Mouse (Mus musculus): ENCODE data around the gene Nsd1. TPM values are rescaled to one million over a fixed set of nuclear protein-coding genes. Genes with fewer than 3 reads are reported as not detected.
"Not testable (repeated sequence)": the region's sequence is repeated elsewhere in the genome, so short reads cannot be mapped to it uniquely, and the experiment has no call there.

The Nsd1 gene
- total RNA-seq, 2 experiments from 2014 or later: 153 to 156 TPM

- DNase-seq (ENCODE audit: low spot score in 2 of 2): peak; percentile 92 to 93
These were observed 19.3 kb upstream of the Nsd1 start for GRCm38 (mm10) chr13:55190121-55190868.

GRCm38 (mm10) chr13:55191535-55191934, 18.0 kb upstream of the Nsd1 start:
- DNase-seq (ENCODE audit: low spot score in 2 of 2): no peak

DNA sequence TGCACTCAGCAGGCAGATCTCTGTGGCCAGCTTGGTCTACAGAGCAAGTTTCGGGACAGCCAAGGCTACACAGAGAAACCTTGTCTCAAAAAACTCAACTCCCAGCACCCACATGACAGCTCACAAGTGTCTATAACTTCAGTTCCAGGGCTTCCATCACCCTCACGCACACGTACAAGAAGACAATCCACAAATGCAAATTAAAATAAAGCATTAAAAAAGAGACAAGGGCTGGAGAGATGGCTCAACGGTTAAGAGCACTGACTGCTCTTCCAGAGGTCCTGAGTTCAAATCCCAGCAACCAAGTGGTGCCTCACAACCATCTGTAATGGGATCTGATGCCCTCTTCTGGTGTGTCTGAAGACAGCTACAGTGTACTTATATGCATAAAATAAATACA, 6.8 kb upstream of the Nsd1 start:
- not testable (repeated sequence) for DNase-seq (ENCODE audit: low spot score in 2 of 2)

DNA sequence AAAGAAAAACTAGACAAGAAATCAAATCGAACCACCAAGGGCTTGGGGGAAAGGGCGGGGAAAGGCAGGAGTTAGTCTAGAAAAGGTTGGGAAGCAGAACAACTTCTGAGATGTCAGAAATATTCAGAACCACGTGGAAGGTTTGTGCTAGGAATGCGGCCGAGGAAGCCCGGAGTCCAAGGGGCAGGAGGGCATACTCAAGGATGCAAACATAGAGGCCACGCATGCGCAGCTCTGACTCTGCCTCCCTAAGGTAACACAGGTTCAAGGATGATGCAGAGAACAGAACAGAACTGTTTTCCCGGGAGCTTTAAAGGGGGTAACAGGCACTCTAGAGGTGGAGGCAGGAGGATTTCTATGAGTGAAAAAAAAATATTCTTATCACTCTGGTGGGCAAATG, 5.8 kb upstream of the Nsd1 start:
- DNase-seq (ENCODE audit: low spot score in 2 of 2): no peak

DNA sequence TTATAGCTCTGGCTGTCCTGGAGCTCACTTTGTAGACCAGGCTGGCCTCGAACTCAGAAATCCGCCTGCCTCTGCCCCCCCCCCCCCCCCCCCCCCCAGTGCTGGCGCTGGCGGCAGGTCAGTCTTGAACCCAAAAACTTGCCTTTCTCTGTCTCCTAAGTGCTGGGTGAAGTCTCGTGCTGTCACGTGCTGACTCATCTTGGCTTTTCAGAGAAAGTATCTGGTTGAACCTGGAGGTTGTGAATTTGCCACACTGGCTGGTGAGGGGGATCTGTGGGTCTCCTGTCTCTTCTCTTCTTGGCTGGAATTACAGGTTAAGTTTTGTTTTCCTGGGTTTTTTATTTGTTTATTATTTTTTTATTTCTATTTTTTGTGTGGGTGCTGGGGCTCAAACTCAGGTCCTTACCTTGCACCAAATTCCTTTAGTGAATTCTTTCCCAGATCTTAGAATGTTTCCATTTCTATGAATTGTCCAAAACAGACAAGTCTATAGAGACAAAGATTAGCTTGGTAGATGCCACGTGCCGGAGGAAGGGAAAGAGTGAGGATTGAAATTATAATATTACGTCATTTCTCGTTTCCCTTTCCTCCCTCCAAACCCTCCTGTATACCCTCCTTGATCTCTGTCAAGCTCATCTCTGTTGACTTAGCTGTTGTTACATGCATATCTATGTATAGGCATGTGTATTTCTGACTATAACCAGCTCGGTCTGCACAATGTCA, 4.8 kb upstream of the Nsd1 start:
- no peak for DNase-seq (ENCODE audit: low spot score in 2 of 2)

DNA sequence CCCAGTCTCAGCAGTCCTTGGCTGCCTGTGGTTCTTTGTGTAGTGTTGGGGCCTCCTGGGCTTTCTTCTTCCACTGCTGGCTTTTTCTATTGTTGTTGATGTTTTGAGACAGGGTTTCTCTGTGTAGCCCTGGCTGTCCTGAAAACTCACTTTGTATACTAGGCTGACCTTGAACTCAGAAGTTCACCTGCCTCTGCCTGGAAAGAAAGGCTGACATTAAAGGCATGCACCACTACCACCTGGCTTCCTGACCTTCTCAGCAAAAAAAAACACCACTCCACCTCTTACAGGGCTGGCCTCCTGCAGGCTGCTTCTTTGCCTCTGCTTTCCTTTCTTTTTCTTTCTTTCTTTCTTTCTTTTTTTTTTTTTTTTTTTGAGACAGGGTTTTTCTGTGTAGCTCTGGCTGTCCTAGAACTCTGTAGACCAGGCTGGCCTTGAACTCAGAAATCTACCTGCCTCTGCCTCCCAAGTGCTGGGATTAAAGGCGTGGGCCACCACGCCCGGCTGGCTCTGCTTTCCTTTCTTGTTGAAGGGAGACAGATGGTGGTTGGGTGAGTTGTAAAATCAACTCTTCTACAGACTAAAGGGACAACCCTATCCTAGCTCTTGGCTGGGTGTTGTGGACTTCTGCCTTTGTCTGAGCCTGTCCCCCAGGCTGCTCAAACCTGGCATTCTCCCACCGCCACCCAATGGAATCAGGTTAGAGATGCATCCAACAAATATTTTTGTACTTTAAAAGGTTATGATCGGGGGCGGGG, 4.0 kb upstream of the Nsd1 start:
- no peak for DNase-seq (ENCODE audit: low spot score in 2 of 2)

- DNase-seq (ENCODE audit: low spot score in 2 of 2): peak in 1 of 2 experiments; percentile 11
These were observed 539 bp upstream of the Nsd1 start for GRCm38 (mm10) chr13:55208837-55209648.

DNA sequence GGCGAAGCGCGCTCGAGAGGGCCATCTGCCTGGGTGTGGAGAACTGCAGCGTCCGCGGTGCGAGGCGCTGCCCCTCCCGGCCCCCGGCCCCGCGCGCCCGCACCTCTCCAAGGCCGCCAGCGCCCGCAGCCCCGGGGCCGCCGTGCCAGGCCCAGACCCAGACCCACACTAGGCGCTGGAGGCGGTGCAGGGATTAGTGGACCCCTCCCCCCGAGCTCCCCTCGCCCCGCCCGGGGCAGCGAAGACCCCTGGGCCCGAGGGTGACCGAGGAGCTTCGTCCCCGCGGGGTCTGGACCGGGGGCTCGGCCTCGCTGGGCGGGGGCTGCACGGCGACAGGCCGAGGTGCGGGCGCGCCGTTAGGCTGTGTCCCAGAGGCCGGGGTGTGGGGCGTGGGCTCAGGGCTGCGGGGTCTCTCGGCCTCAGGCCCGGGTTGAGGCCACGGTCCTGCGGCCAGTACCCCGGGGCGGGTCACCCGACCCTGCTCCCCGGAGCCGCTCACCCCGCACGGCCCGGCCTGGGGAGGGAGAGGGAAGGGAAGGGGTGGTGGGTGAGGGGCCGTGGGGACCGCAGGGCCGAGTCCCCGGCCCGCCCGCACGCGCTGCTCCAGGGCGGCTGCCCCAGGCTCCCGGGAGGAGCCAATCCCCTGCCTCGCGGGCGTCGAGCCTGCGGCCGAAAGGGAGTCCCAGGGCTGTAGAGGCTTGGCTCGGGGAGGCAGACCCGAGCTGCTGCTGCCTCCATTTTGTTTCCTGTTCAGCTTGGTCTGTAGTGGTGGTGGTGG, 800 bp downstream of the Nsd1 start:
- DNase-seq (ENCODE audit: low spot score in 2 of 2): peak; percentile 67 to 73

DNA sequence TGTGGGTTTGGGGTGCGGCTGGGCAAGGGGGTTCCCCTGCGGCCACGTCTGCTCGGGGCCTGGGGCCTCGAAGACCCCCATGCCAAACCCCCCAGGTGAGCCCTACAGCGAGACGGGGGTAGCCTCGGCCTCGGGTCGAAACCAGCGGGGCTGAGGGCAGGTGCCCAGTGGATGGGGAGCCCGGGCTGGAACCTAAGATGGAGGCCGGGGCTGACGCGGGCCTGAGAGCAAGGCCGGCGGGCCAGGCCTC, 1.3 kb downstream of the Nsd1 start:
- DNase-seq (ENCODE audit: low spot score in 2 of 2): peak; percentile 76 to 84

GRCm38 (mm10) chr13:55211221-55212010, 1.8 kb downstream of the Nsd1 start:
- peak; percentile 77 to 85 for DNase-seq (ENCODE audit: low spot score in 2 of 2)

DNA sequence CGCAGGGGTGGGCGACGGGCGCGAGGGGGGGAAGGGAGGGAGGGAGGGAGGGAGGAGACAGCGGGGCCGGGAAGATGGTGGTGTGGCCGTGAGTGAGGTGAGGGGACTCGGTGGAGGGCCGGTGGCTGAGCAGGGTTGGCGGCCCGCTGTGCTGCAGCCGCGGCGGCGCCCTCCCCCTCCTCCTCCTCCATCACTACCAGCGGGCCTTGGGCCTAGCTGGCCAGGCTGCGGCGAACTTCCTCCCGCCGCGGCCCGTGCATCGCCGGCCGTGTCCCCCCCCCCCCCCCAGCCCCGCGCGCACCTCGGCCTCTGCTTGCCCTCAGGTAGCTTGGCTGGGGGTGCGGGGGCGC, 2.4 kb downstream of the Nsd1 start:
- no peak for DNase-seq (ENCODE audit: low spot score in 2 of 2)

DNA sequence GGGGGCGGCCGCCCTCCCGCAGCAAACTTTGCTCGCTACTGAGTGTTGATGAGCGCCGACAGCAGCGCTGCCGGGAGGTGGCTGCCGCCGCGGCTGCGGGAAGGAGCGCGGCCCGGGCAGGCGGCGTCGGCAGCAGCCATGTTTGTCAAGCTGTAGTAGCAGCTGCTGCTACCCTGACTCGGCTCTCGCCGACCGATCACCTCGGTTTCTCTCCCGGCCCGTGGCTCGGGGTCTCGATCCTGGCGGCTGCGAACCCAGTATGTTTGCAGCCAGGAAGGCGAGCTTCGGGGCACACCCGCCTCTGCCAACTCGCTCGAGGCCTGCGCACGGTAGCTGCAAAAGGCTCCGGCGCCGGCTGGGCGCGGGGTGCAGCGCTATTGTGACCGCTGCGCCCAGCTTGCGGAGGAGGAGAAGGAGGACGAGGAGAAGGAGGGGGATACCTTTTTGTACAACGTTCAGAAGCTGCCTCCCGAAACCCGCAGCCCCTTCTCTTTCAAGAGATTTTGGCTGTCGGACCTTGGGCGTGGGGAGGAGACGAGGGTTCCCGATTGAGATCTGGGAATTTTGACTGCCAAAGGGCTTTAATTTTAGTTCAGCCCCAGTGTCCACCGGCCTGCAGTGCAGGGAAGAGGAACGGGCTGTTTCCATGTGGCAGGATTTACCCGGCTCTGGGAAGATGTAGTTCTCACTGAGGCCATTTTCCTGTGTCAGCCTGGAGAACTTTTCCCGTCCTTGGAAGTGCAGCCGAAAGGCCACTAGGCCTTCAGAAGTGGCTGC, 3.0 kb downstream of the Nsd1 start:
- peak; percentile 73 to 76 for DNase-seq (ENCODE audit: low spot score in 2 of 2)

- no peak for DNase-seq (ENCODE audit: low spot score in 2 of 2)
These were observed 3.7 kb downstream of the Nsd1 start for GRCm38 (mm10) chr13:55213138-55213806.

- DNase-seq (ENCODE audit: low spot score in 2 of 2): no peak
These were observed 14.8 kb downstream of the Nsd1 start for GRCm38 (mm10) chr13:55224364-55224763.

DNA sequence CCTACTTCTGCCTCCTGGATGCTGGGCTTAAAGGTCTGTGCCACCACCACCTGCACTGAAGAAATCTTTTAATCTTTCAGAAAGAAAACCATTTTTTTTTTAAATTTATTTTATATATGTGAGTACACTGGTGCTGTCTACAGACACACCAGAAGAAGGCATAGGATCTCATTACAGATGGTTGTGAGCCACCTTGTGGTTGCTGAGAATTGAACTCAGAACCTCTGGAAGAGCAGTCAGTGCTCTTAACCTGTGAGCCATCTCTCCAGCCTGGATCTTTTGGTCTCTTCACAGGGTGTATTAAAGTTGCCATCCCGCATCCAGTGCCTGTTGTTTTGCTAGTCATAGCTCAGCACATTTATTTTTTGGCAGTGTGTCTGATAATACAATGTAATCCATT, 21.1 kb downstream of the Nsd1 start:
- no peak for DNase-seq (ENCODE audit: low spot score in 2 of 2)

DNA sequence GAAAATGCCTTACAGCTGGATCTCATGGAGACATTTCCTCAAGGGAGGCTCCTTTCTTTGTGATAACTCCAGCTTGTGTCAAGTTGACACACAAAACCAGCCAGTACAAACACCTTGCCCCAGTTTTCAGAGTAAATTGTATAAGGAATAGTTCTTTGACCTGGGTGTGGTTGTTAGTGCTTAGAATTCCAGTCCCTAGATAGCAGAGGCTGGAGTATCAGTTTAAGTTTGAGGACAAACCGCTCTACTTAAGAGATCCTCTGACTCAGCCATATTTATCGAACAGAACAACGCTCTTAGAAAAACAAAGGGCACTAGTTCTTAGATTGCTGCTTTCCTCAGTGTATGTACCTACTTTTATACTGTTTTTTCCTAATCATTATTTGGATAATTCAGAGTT, 33.6 kb downstream of the Nsd1 start:
- no peak for DNase-seq (ENCODE audit: low spot score in 2 of 2)

- DNase-seq (ENCODE audit: low spot score in 2 of 2): no peak
These were observed 37.9 kb downstream of the Nsd1 start for GRCm38 (mm10) chr13:55247293-55248030.

- DNase-seq (ENCODE audit: low spot score in 2 of 2): no peak
These were observed 39.7 kb downstream of the Nsd1 start for GRCm38 (mm10) chr13:55249246-55249645.
